Mouse (Mus musculus): ENCODE results near the gene Polh. TPM values are rescaled to one million over a fixed set of nuclear protein-coding genes. Genes with fewer than 3 reads are reported as not detected.

The Polh gene
- polyA plus RNA-seq (2015; fragmentation: Nextera tagmentation; extraction: Ambion mirVana) = 15.3 and 15.4 TPM in 2 replicates

DNA sequence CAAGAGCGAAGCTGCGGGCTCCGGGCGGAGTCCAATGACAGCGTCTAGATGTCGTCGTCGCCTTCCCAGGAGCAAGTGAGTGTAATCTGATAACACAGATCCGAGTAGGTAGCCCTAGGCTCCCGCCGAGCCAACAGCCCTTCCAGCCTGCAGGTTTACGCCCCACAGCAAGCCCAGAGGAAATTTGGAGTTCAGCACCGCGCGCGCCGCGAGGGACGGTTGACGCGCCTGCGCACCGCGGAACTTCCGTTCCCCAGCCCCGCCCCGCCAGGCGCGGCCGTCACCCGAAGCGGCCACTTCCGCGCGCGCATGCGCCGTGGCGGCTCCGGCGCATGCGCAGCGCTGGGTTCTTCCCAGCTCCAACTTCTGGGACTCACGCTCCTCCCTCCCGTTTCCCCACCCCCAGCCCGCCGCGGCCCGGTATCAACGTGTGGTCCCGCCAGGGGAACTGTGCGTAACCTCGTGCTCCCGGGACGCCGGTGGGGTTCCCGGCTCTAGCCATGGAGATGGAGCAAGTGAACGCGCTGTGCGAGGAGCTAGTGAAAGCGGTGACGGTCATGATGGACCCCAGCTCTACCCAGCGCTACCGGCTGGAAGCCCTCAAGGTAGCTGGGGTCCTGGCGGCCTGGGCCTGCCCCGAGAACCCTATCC lies at the start of gene Polh, which contains the start of gene Xpo5:
Gene Polh, minus strand, starts transcription at position 225 of the 651 bp plus-strand sequence.
Gene Xpo5, plus strand, starts transcription at position 362 of the 651 bp plus-strand sequence.
- Histone ChIP-seq H3K4me2 (peak within 1 kb of the TSS; percentile 70), H3K9ac (peak within 1 kb of the TSS; percentile 89), H3K27ac (peak within 1 kb of the TSS; percentile 90), H3K4me3 (replicated peaks) (peak within 1 kb of the TSS; percentile 98), H3K36me3 (peaks cover 21% of the 10 kb centered on the region), H3K27me3 (replicated peaks) (no peaks in the 10 kb centered on the region), H3K9me3 (no peaks in the 10 kb centered on the region), H3K4me1 (peaks cover 7% of the 10 kb centered on the region; the same call in 1 of the 2 replicates)
- under 1% methylated on average over 66 of the region's 66 CpGs for WGBS
- peak; percentile 95 for ATAC-seq (ENCODE audit: insufficient read depth, low FRiP score, low read depth)

DNA sequence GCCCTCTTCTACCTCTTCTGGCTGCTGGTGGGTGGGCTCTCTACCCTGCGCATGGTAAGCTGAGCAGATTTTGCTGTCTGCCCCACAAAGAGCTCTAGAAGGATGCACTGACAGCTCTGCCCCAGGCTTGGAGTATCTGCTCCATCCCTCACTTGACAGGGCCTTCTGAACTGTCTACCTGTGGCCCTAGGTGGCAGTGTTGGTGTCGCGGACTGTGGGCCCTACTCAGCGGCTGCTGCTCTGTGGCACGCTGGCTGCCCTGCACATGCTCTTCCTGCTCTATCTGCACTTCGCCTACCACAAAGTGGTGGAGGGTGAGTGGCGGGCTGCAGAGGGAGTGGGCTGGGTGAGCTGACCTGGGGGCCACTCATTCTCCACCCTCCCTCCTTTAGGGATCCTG lies 48.7 kb upstream of the Polh start:
- Histone ChIP-seq H3K36me3 (peaks cover 27% of the 10 kb centered on the region), H3K27ac (no peak overlapping the region), H3K9ac (no peak overlapping the region), H3K9me3 (no peaks in the 10 kb centered on the region), H3K4me3 (replicated peaks) (no peak overlapping the region), H3K4me1 (peaks cover 32% of the 10 kb centered on the region), H3K4me2 (no peak overlapping the region), H3K27me3 (replicated peaks) (peaks cover 15% of the 10 kb centered on the region)
- no peak for ATAC-seq (ENCODE audit: insufficient read depth, low FRiP score, low read depth)
- WGBS = 79% methylated on average over 7 of the region's 7 CpGs

- Histone ChIP-seq H3K9me3 (no peaks in the 10 kb centered on the region), H3K27ac (peak overlapping the region; percentile 85), H3K9ac (peak overlapping the region; percentile 96), H3K27me3 (replicated peaks) (no peaks in the 10 kb centered on the region), H3K4me3 (replicated peaks) (peak overlapping the region; percentile 75), H3K36me3 (peaks cover 49% of the 10 kb centered on the region), H3K4me1 (peaks cover 22% of the 10 kb centered on the region), H3K4me2 (peak overlapping the region; percentile 67)
- WGBS = under 1% methylated on average over 37 of the region's 37 CpGs
- ATAC-seq (ENCODE audit: insufficient read depth, low FRiP score, low read depth) = no peak
Observed at GRCm38 (mm10) chr17:46248189-46248522, 45.7 kb upstream of the Polh start.

- Histone ChIP-seq H3K4me3 (replicated peaks) (peak within 1 kb of the TSS; percentile 75), H3K9ac (peak within 1 kb of the TSS; percentile 96), H3K9me3 (no peaks in the 10 kb centered on the region), H3K27me3 (replicated peaks) (no peaks in the 10 kb centered on the region), H3K4me2 (peak within 1 kb of the TSS; percentile 69), H3K27ac (peak within 1 kb of the TSS; percentile 85), H3K36me3 (peaks cover 54% of the 10 kb centered on the region), H3K4me1 (peaks cover 17% of the 10 kb centered on the region)
- under 1% methylated on average over 53 of the region's 53 CpGs for WGBS
- ATAC-seq (ENCODE audit: insufficient read depth, low FRiP score, low read depth) = peak; percentile 90
Observed at GRCm38 (mm10) chr17:46247512-46248188, 45.2 kb upstream of the Polh start, which contains the start of the genes Polr1c and Yipf3. Polr1c (minus strand) TSS chr17:46248054. Yipf3 (plus strand) TSS chr17:46248080.

DNA sequence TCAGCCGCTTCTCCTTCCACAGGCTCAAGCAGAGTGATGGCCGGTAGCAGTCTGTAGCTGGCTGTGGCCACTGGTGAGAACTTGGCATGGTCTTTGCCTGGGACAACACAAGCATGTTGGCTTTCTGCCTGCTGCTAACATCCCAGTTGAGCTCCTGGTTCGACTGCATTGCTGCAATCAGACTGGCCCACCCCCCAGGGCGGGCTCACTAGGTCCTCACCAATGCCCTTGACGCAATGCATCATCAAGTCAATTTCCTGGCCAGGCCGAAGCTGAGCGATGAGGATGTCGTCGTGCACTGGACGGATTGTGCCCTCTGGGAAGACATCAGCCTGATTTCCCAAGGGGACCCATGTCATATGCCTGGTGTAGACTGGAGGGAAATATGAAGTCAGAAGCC lies 42.1 kb upstream of the Polh start:
- no peak overlapping the region for H3K9ac ChIP-seq
- H3K27me3 ChIP-seq (replicated peaks) = no peaks in the 10 kb centered on the region
- no peak for ATAC-seq (ENCODE audit: insufficient read depth, low FRiP score, low read depth)
- 67% methylated on average over 10 of the region's 10 CpGs for WGBS
- H3K9me3 ChIP-seq = no peaks in the 10 kb centered on the region
- H3K36me3 ChIP-seq = peaks cover 55% of the 10 kb centered on the region
- H3K4me1 ChIP-seq = peaks cover 16% of the 10 kb centered on the region
- no peak overlapping the region for H3K4me2 ChIP-seq
- no peak overlapping the region for H3K27ac ChIP-seq
- no peak overlapping the region for H3K4me3 ChIP-seq (replicated peaks)

GRCm38 (mm10) chr17:46243624-46244023 lies 41.2 kb upstream of the Polh start:
- H3K9ac ChIP-seq = no peak overlapping the region
- no peak for ATAC-seq (ENCODE audit: insufficient read depth, low FRiP score, low read depth)
- no peak overlapping the region for H3K27ac ChIP-seq
- no peaks in the 10 kb centered on the region for H3K27me3 ChIP-seq (replicated peaks)
- H3K9me3 ChIP-seq = no peaks in the 10 kb centered on the region
- no peak overlapping the region for H3K4me2 ChIP-seq
- no peak overlapping the region for H3K4me3 ChIP-seq (replicated peaks)
- peaks cover 7% of the 10 kb centered on the region for H3K4me1 ChIP-seq
- WGBS = 62% methylated on average over 2 of the region's 2 CpGs
- peaks cover 59% of the 10 kb centered on the region for H3K36me3 ChIP-seq

DNA sequence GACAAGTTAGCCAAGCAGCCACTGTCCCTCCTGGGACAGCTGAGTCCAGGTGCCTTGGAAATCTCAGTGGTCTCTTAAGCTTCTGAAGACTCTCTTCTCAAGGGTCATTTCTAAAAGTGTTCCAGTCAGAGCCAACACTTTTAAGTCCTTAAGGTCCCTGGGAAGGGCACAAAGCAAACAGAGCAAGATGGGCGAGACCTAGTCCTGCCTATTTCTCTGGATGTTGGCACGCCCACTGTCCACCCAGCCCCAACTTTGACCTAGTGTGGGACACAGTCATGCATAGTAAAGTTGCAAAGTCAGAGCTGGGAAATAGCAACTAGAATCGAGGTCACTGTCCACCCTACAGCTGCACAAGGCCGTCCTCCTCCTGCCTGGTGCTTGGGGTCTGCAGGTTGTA lies 40.5 kb upstream of the Polh start:
- Histone ChIP-seq H3K27me3 (replicated peaks) (no peaks in the 10 kb centered on the region), H3K4me1 (peaks cover 7% of the 10 kb centered on the region; the same call in 1 of the 2 replicates), H3K4me3 (replicated peaks) (no peak overlapping the region), H3K9ac (no peak overlapping the region), H3K27ac (no peak overlapping the region; the same call in 1 of the 2 replicates), H3K4me2 (no peak overlapping the region), H3K36me3 (peaks cover 62% of the 10 kb centered on the region), H3K9me3 (no peaks in the 10 kb centered on the region)
- 69% methylated on average over 4 of the region's 4 CpGs for WGBS
- ATAC-seq (ENCODE audit: insufficient read depth, low FRiP score, low read depth) = no peak

- H3K27me3 ChIP-seq (replicated peaks) = no peaks in the 10 kb centered on the region
- no peak overlapping the region for H3K4me2 ChIP-seq
- H3K4me1 ChIP-seq = peaks cover 7% of the 10 kb centered on the region; the same call in 1 of the 2 replicates
- H3K36me3 ChIP-seq = peaks cover 64% of the 10 kb centered on the region
- H3K9me3 ChIP-seq = no peaks in the 10 kb centered on the region
- no peak for ATAC-seq (ENCODE audit: insufficient read depth, low FRiP score, low read depth)
- no peak overlapping the region; the same call in 1 of the 2 replicates for H3K27ac ChIP-seq
- 85% methylated on average over 13 of the region's 13 CpGs for WGBS
- no peak overlapping the region for H3K4me3 ChIP-seq (replicated peaks)
- no peak overlapping the region for H3K9ac ChIP-seq
Observed at GRCm38 (mm10) chr17:46242274-46242673, 39.8 kb upstream of the Polh start.

DNA sequence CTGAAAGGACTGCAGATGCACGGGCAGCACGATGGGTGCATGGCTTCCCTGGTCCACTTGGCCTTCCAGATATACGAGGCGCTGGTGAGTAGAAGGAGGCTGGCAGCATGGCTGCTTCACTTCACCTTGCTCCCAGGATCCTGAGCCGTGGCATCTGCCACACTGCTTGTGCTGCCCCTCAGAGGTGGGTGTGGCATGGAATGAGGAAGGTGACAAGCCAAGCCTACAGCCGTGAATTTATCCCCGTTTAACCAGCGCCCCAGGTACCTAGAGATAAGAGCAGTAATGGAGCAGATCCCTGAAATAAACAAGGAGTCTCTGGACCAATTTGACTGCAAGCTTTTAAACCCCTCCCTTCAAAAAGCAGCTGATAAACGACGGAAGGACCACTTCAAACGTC lies 39.0 kb upstream of the Polh start:
- Histone ChIP-seq H3K4me1 (no peaks in the 10 kb centered on the region), H3K9ac (no peak overlapping the region), H3K36me3 (peaks cover 69% of the 10 kb centered on the region), H3K4me3 (replicated peaks) (no peak overlapping the region), H3K27ac (no peak overlapping the region), H3K4me2 (no peak overlapping the region), H3K9me3 (no peaks in the 10 kb centered on the region), H3K27me3 (replicated peaks) (no peaks in the 10 kb centered on the region)
- 56% methylated on average over 11 of the region's 11 CpGs for WGBS
- no peak for ATAC-seq (ENCODE audit: insufficient read depth, low FRiP score, low read depth)

- no peak for ATAC-seq (ENCODE audit: insufficient read depth, low FRiP score, low read depth)
- H3K36me3 ChIP-seq = peaks cover 70% of the 10 kb centered on the region
Observed at GRCm38 (mm10) chr17:46239516-46240114, 37.2 kb upstream of the Polh start.

DNA sequence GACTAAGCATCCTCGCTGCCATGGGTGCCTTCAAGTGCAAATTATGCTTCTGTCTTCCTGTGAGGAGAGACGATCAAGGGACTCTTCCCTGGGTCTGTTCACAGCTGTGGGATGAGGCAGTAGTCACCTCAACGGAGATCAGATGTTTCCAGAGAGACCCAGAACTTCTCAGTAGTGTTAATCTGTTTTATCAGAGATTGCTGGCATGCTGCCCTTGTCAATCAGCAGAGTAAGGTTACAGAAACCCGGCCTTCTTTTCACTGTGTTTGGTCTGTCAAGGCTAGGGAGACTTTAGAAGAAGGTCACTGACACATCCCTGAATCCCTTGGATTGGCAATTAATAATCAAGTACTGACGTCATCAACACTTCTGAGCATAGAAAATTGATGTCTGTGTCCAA lies 35.0 kb upstream of the Polh start:
- no peaks in the 10 kb centered on the region for H3K27me3 ChIP-seq (replicated peaks)

More at GRCm38 (mm10) chr17:46239516-46240114, 37.2 kb upstream of the Polh start:
- no peak overlapping the region for H3K27ac ChIP-seq
- H3K9me3 ChIP-seq = no peaks in the 10 kb centered on the region
- no peaks in the 10 kb centered on the region for H3K4me1 ChIP-seq
- H3K9ac ChIP-seq = no peak overlapping the region
- no peak overlapping the region for H3K4me3 ChIP-seq (replicated peaks)
- no peaks in the 10 kb centered on the region for H3K27me3 ChIP-seq (replicated peaks)
- WGBS = 89% methylated on average over 15 of the region's 15 CpGs
- H3K4me2 ChIP-seq = no peak overlapping the region

DNA sequence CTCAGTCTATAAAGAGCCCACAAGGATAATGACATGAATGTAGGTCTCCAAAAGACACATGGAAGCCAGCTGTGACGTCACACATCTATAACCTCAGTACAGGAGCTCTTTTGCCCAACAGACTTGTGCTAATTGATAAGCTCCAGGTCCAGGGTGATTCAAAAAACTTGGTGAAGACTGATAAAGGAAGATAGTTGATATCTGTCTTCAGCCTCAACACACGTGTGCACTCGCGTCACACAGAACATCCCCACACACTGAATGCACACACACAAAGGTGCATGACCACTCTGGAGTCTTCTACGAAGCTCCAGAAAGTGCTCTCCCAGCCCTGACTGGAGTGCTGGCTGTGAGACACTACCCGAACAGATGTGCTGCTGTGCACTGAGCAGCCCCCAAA lies 34.6 kb upstream of the Polh start:
- no peak overlapping the region for H3K9ac ChIP-seq
- H3K4me3 ChIP-seq (replicated peaks) = no peak overlapping the region
- 85% methylated on average over 6 of the region's 6 CpGs for WGBS
- no peak for ATAC-seq (ENCODE audit: insufficient read depth, low FRiP score, low read depth)
- peaks cover 64% of the 10 kb centered on the region for H3K36me3 ChIP-seq
- no peak overlapping the region for H3K4me2 ChIP-seq
- H3K27ac ChIP-seq = no peak overlapping the region
- no peaks in the 10 kb centered on the region for H3K27me3 ChIP-seq (replicated peaks)
- H3K4me1 ChIP-seq = no peaks in the 10 kb centered on the region
- H3K9me3 ChIP-seq = no peaks in the 10 kb centered on the region

More for the DNA sequence above, 35.0 kb upstream of the Polh start:
- ATAC-seq (ENCODE audit: insufficient read depth, low FRiP score, low read depth) = no peak
- Histone ChIP-seq H3K9ac (no peak overlapping the region), H3K4me1 (no peaks in the 10 kb centered on the region), H3K36me3 (peaks cover 68% of the 10 kb centered on the region), H3K9me3 (no peaks in the 10 kb centered on the region), H3K4me3 (replicated peaks) (no peak overlapping the region), H3K4me2 (no peak overlapping the region), H3K27ac (no peak overlapping the region)
- 84% methylated on average over 5 of the region's 5 CpGs for WGBS
